Mouse (Mus musculus): ENCODE results near the gene Pik3c2g.

GRCm38 (mm10) chr6:139799541-139800226 lies 212.7 kb downstream of the Pik3c2g start:
- no peak for TF ChIP-seq CTCF (IDR thresholded peaks at IDR 0.05; ENCODE audit: low read depth, low read length)
- TF ChIP-seq TAL1 (conservative IDR thresholded peaks at IDR 0.05; ENCODE audit: low read depth, low read length) = no peak
- TF ChIP-seq POLR2AphosphoS5 (IDR thresholded peaks at IDR 0.05; ENCODE audit: insufficient replicate concordance, low read depth, low read length) = no peak

Measured in G1E (cell line).